Comparison of ENCODE assay signal across 8 mouse cellular contexts in genomic region chr11:117598610-117599009, GRCm38 (mm10). TPM values are rescaled to one million over a fixed set of nuclear protein-coding genes. Genes with fewer than 3 reads are reported as not detected.
DNase-seq lines count a peak whose midpoint lies in the region; ATAC-seq and TF ChIP-seq lines count a peak whose summit lies in the region.

No protein-coding gene starts in this region.

- H3K9ac ChIP-seq in heart, adult 2 months (ENCODE audit: low read depth, low read length): peak overlapping the region; percentile 67
- H3K9ac ChIP-seq in embryonic facial prominence, embryonic 11.5 days (replicated peaks; ENCODE audit: low read length): peak overlapping the region; percentile 25; the same call in 1 of the 2 replicates
- peak overlapping the region; percentile 43 for H3K9ac ChIP-seq in intestine, embryonic 16.5 days (ENCODE audit: low read depth, low read length)
- H3K9ac ChIP-seq in midbrain, embryonic 12.5 days (replicated peaks): no peak overlapping the region

- intact Hi-C loops in heart, adult 2 months (cut with DNase I): loop anchor here (2.0 to 5.0 kb wide), 2 partner anchors 41 to 56 kb away; partner anchors contain the start of gene Tnrc6c
- intact Hi-C loops in heart, postnatal 25 days (cut with DNase I): loop anchor here (2.0 kb wide), 1 partner anchor 54 kb away; no protein-coding TSS in a partner anchor

- H3K27ac ChIP-seq in heart, adult 2 months: peak overlapping the region; percentile 89
- H3K27ac ChIP-seq in embryonic facial prominence, embryonic 11.5 days (replicated peaks; ENCODE audit: low read depth, low read length): no peak overlapping the region
- no peak overlapping the region for H3K27ac ChIP-seq in intestine, embryonic 16.5 days (ENCODE audit: low read length)
- H3K27ac ChIP-seq in midbrain, embryonic 12.5 days (replicated peaks): peak overlapping the region; percentile 4; the same call in 1 of the 2 replicates

- no peak for ATAC-seq in embryonic facial prominence, embryonic 11.5 days (replicated peaks; ENCODE audit: insufficient number of reproducible peaks, low FRiP score, low TSS enrichment, low read depth)
- peak; percentile 41 for ATAC-seq in intestine, embryonic 16.5 days
- 0 out of 2 replicates have a peak, but pooled peaks have one; percentile 23 for ATAC-seq in midbrain, embryonic 12.5 days (ENCODE audit: low FRiP score, low read depth)

- peak overlapping the region; percentile 32; the same call in 1 of the 2 replicates for H3K4me2 ChIP-seq in embryonic facial prominence, embryonic 11.5 days (ENCODE audit: low read depth, low read length)
- peak overlapping the region; percentile 57 for H3K4me2 ChIP-seq in intestine, embryonic 16.5 days (ENCODE audit: low read depth, low read length)
- peak overlapping the region; percentile 30 for H3K4me2 ChIP-seq in midbrain, embryonic 12.5 days (replicated peaks)

- peaks cover 12% of the 10 kb centered on the region for H3K4me1 ChIP-seq in heart, adult 2 months (ENCODE audit: control insufficient read depth, insufficient read depth, low read length)
- H3K4me1 ChIP-seq in embryonic facial prominence, embryonic 11.5 days (ENCODE audit: control insufficient read depth, insufficient read depth, low read length): peaks cover 4% of the 10 kb centered on the region
- peaks cover 18% of the 10 kb centered on the region for H3K4me1 ChIP-seq in intestine, embryonic 16.5 days (ENCODE audit: control insufficient read depth, insufficient read depth, low read length)
- H3K4me1 ChIP-seq in midbrain, embryonic 12.5 days: peaks cover 41% of the 10 kb centered on the region

- H3K27me3 ChIP-seq in heart, adult 2 months (ENCODE audit: control insufficient read depth, insufficient read depth, low read length): no peaks in the 10 kb centered on the region
- H3K27me3 ChIP-seq in embryonic facial prominence, embryonic 11.5 days (ENCODE audit: control insufficient read depth, insufficient read depth, low read length): peaks cover 5% of the 10 kb centered on the region; the same call in 1 of the 2 replicates
- H3K27me3 ChIP-seq in intestine, embryonic 16.5 days (replicated peaks; ENCODE audit: control insufficient read depth, insufficient read depth, low read length): peaks cover 15% of the 10 kb centered on the region
- peaks cover 85% of the 10 kb centered on the region for H3K27me3 ChIP-seq in midbrain, embryonic 12.5 days

- DNase-seq in heart, adult 2 months: peak; percentile 30 to 50
- no peak for DNase-seq in heart, postnatal 25 days (ENCODE audit: low spot score)
- peak; percentile 67 for DNase-seq in CD4-positive, CD25-positive, alpha-beta regulatory T cell, adult 2 months (ENCODE audit: low read depth, low spot score)
- peak; percentile 42 for DNase-seq in embryonic facial prominence, embryonic 11.5 days (ENCODE audit: low spot score)
- no peak for DNase-seq in gastrocnemius, postnatal 4 days (ENCODE audit: low spot score in 2 of 2)
- DNase-seq in layer of hippocampus, postnatal 25 days (ENCODE audit: extremely low spot score in 1 of 2, low spot score in 1 of 2): no peak

- WGBS in heart, adult 2 months: 13% methylated on average over 9 of the region's 9 CpGs
- WGBS in embryonic facial prominence, embryonic 11.5 days: 8% methylated on average over 9 of the region's 9 CpGs
- 8% methylated on average over 9 of the region's 9 CpGs for WGBS in intestine, embryonic 16.5 days
- WGBS in midbrain, embryonic 12.5 days: 2% methylated on average over 9 of the region's 9 CpGs

- H3K36me3 ChIP-seq in heart, adult 2 months (ENCODE audit: control insufficient read depth, insufficient read depth, low read length): no peaks in the 10 kb centered on the region
- no peaks in the 10 kb centered on the region for H3K36me3 ChIP-seq in embryonic facial prominence, embryonic 11.5 days (replicated peaks; ENCODE audit: control insufficient read depth, insufficient read depth, low read depth, low read length)
- no peaks in the 10 kb centered on the region for H3K36me3 ChIP-seq in intestine, embryonic 16.5 days (ENCODE audit: control insufficient read depth, insufficient read depth, low read length)
- no peaks in the 10 kb centered on the region for H3K36me3 ChIP-seq in midbrain, embryonic 12.5 days

- no peaks in the 10 kb centered on the region for H3K9me3 ChIP-seq in embryonic facial prominence, embryonic 11.5 days (replicated peaks; ENCODE audit: control insufficient read depth, low read length)
- no peaks in the 10 kb centered on the region for H3K9me3 ChIP-seq in intestine, embryonic 16.5 days (ENCODE audit: control insufficient read depth, low read length)
- H3K9me3 ChIP-seq in midbrain, embryonic 12.5 days: no peaks in the 10 kb centered on the region

- no peak for TF ChIP-seq EP300 in heart, adult 2 months (IDR thresholded peaks at IDR 0.05; ENCODE audit: insufficient read depth, low read depth, low read length)

- TF ChIP-seq CTCF in heart, adult 2 months (IDR thresholded peaks at IDR 0.05): no peak

- peak overlapping the region; percentile 53 for H3K4me3 ChIP-seq in heart, adult 2 months
- H3K4me3 ChIP-seq in embryonic facial prominence, embryonic 11.5 days (ENCODE audit: low read depth, low read length): no peak overlapping the region
- H3K4me3 ChIP-seq in intestine, embryonic 16.5 days (ENCODE audit: low read length): peak overlapping the region; percentile 57
- H3K4me3 ChIP-seq in midbrain, embryonic 12.5 days: no peak overlapping the region

- H3K79me2 ChIP-seq in heart, adult 2 months (replicated peaks; ENCODE audit: control insufficient read depth, insufficient read depth, low read length): no peaks in the 10 kb centered on the region

- no peak for TF ChIP-seq POLR2A in heart, adult 2 months (IDR thresholded peaks at IDR 0.05; ENCODE audit: insufficient read depth, low read depth, low read length)

RNA-seq across cellular contexts. Expression of gene Tnrc6c, which starts 55.5 kb away (rescaled TPM):
- total RNA-seq in heart, adult 2 months (2021): 10 to 100 TPM; 28.5 to 30.3 TPM
- polyA plus RNA-seq in heart, adult 2 months (2012; rRNA removed): 17.7 and 27.3 TPM in 2 replicates
- total RNA-seq in heart, postnatal 25 days (2021): 10 to 100 TPM; 25.7 to 33.4 TPM
- 15.4 and 16.7 TPM in 2 replicates for polyA plus RNA-seq in embryonic facial prominence, embryonic 11.5 days (2014; fragmentation: Nextera tagmentation; extraction: Ambion mirVana)
- polyA plus RNA-seq in intestine, embryonic 16.5 days (2015; fragmentation: Nextera tagmentation; extraction: Ambion mirVana): 6.6 and 6.8 TPM in 2 replicates
- 24.3 and 26.4 TPM in 2 replicates for polyA plus RNA-seq in midbrain, embryonic 12.5 days (2016; fragmentation: Nextera tagmentation; extraction: Ambion mirVana)
- total RNA-seq in gastrocnemius, postnatal 4 days (2021): 10 to 100 TPM; 33.0 to 34.2 TPM
- 10 to 100 TPM; 53.8 to 76.8 TPM for total RNA-seq in layer of hippocampus, postnatal 25 days (2021)

Comparison
In these comparisons a context has a peak if more than half of its experiments do, and no peak if none do; other contexts are left out.
1. DNase-seq: peak in heart, adult 2 months (2 of 2), CD4-positive, CD25-positive, alpha-beta regulatory T cell, adult 2 months (single experiment) and embryonic facial prominence, embryonic 11.5 days (single experiment); none in heart, postnatal 25 days (single experiment), gastrocnemius, postnatal 4 days (0 of 2) and layer of hippocampus, postnatal 25 days (0 of 2).
2. H3K27ac ChIP-seq: peak in heart, adult 2 months (single experiment) and midbrain, embryonic 12.5 days (single experiment); none in embryonic facial prominence, embryonic 11.5 days (single experiment) and intestine, embryonic 16.5 days (single experiment).
3. H3K4me3 ChIP-seq: peak in heart, adult 2 months (single experiment) and intestine, embryonic 16.5 days (single experiment); none in embryonic facial prominence, embryonic 11.5 days (single experiment) and midbrain, embryonic 12.5 days (single experiment).
4. Peak in every context shown above with its lines, with median percentiles within 50 percentile points of each other: H3K4me2 ChIP-seq.